Mouse (Mus musculus): ENCODE results near the gene Capza1.
A peak's percentile ranks its signal among the peaks of the same experiment; 100 is the strongest.
"Not testable (repeated sequence)": the region's sequence is repeated elsewhere in the genome, so short reads cannot be mapped to it uniquely, and the experiment has no call there.

Gene Capza1

DNA sequence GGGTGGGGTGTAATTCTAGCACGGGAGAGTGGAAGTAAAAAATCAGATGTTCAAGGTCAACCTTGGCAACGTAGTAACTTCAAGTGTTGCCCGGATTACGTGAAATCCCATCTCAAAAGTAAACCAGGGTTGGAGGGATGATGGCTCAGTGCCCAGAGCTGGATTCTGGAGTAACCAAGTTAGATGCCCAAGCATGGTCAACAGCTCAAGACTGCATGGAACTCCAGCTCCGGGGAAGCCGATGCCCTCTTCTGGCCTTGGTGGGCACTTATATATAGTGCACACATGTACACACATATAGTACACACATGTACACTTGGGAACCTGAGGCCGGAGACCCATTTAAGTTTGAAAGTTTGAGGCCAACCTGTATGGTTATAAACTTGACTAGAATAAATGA is 48.2 kb downstream of the Capza1 start:
- DNase-seq = peak; percentile 23

- no peak for DNase-seq
These were observed 49.0 kb downstream of the Capza1 start for GRCm38 (mm10) chr3:104815346-104815745.

- no peak for DNase-seq
These were observed 49.6 kb downstream of the Capza1 start for GRCm38 (mm10) chr3:104814746-104815145.

DNA sequence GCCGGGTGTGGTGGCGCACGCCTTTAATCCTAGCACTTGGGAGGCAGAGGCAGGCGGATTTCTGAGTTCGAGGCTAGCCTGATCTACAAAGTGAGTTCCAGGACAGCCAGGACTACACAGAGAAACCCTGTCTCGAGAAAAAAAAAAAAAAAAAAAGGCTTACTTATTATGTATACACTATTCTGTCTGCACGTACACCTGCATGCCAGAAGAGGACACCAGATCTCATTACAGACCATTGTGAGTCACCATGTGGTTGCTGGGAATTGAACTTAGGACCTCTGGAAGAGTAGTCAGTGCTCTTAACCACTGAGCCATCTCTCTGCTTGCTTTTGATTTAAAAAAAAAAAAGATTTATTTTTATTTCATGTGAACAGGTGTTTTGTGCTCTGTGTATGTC is 51.1 kb downstream of the Capza1 start:
- DNase-seq = not testable (repeated sequence)

DNA sequence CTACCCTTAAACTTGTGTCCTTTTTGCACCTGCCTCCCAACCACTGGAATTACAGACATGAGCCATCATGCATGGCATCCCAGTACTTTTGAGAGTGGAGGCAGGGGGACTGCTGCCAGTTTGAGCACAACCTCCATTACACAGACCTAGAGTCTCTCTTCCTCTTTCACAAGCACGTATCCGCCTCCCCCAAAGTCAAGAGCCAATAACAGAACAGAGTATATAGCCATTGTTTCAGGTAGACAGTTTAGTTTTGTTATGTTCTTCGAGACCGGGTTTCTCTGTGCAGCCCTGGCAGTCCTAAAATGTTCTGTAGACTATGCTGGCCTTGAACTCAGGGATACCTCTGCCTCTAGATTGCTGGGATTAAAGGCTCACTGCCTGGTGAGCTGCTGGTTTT is 52.1 kb downstream of the Capza1 start:
- DNase-seq = no peak

GRCm38 (mm10) chr3:104811752-104812151 is 52.6 kb downstream of the Capza1 start:
- DNase-seq = no peak

DNA sequence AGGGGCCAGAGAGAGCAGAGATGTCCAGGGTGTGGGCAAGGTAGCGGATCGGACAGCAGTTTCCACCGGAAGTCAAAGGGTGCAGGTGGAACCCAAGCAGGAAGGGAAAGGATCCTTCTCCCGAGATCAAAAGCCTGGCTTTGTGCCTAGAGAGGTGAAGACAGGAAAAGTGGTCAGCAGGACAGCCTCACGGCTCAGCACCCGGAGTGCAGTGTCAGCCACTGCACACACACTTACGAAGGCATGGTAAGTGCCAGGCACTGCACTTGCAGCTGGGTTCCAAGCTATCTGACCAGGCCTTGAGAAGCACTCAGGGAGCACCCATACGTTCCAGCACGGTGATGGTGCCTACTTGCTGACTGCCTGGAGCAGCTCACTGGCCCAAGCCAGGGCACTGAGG is 58.8 kb downstream of the Capza1 start:
- DNase-seq = peak; percentile 33

DNA sequence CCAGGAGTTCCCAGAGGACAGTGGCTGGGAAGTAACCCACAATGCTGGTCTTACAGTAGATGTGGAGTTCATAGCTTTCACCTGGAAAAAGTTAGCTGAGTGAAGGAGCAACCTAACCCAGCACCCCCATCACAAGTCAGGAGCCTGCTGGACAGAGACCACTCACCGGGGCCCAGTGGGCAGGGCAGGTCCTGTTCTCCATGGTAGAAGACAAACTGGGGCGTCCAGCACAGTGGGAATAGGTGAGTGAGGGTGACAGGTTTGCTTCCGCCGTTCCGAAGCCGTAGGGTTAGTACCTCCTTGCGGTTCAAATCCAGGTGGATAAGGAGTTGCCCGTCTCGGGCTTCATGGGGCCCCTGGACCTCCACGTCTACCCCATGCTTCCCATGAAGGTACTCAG is 60.0 kb downstream of the Capza1 start:
- no peak for DNase-seq

DNA sequence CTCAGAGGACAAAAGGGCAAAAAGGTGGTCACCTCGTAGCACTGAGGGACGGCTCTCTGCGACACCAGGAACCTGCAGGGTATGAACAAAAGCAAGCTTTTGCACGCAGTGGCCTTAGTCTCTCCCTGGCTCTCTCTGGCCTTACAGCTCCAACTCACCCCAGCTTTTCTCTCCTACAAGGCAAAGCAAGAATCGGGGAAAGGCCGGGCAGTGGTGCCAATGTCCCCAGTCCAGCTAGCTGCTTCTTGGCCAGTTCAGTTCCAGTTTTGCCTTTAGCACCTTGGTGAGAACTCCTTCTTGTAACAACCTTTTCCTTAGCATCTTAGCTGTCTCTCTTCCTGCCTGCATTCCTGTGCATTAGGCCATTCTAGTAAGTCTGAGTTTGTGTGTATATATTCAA is 62.8 kb downstream of the Capza1 start:
- DNase-seq = no peak

DNA sequence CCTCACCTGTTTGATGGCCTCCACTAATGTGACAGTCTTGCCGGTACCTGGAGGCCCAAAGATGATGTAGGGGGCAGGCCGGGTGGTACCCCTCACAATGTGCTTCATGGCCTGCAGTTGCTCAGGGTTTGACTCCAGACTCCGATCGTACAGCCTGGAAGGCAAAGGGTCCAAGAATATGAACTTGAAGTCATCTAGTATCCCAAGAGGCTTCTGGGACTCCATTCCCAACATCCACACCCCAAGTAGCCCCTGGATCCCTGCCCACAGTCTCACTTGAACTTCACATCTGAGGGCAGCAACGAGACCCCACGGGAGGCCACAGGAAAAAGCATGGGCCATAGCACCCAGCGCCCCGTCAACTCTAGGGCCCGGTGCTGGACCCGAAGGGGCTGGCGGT is 63.6 kb downstream of the Capza1 start:
- no peak for DNase-seq

GRCm38 (mm10) chr3:104796430-104797082 is 67.7 kb downstream of the Capza1 start:
- peak; percentile 73 for DNase-seq

GRCm38 (mm10) chr3:104795661-104796340 is 68.5 kb downstream of the Capza1 start:
- no peak for DNase-seq

- peak; percentile 34 for DNase-seq
These were observed 69.3 kb downstream of the Capza1 start for GRCm38 (mm10) chr3:104794953-104795470.

DNA sequence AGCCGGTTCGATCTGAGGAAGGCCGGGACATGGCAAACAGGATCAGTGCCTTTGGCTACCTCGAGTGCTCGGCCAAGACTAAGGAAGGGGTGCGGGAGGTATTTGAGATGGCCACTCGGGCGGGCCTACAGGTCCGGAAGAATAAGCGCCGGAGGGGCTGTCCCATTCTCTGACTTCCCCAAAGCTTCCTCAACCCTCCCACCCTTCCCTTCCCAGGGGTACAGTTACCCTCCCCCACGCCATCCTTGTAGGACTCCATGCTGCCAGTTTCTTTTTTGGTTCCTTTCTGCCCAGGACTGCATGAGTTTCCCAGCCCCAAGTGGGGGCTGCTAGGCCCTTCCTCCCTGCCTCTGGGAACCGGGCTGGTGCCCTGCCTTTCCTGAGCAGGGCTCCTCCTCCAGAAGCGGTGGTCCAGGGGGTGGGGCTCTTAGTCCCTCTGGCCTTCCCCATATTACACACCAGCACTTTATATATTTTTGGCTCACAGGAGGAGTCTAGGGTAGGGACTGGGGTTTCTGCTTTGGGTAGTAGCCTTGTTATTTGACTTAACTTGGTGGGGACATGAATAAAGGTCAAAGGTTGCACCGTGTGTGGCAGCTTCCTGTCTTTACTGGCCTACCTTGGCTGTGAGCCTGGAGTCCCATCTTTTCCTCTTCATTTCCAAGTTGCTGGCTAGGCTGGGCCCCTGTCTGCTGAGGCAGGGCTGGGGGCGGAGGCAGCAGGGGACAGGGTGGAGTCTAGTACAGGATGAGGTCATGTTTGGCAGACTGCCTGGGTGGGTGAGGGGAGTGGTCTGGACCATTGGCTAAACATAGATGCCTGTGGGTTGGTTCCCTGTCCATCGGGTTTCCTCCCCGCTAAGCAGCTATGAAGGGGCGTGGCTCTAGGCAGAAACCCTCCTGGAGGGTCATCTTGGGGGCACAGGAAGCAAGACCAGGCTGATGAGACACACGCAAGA is 70.2 kb downstream of the Capza1 start:
- peak; percentile 99 for DNase-seq

GRCm38 (mm10) chr3:104792360-104793270 is 71.7 kb downstream of the Capza1 start:
- DNase-seq = no peak

DNA sequence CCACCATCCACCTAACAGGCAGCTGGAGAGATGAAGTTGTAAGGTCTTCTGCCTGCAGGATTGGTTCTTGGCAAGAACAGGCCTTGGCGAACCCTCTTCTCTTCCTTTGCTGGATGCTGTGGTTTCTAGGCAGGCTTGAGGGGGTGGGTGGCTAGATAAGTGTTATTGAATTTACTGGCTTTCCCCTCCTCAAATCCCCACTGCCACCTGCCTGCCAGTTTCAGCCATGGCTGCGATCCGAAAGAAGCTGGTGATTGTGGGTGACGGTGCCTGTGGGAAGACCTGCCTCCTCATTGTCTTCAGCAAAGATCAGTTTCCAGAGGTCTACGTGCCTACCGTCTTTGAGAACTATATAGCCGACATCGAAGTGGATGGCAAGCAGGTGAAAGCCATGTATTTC is 72.6 kb downstream of the Capza1 start:
- DNase-seq = no peak

- DNase-seq = peak; percentile 31
These were observed 73.3 kb downstream of the Capza1 start for GRCm38 (mm10) chr3:104791017-104791416.

DNA sequence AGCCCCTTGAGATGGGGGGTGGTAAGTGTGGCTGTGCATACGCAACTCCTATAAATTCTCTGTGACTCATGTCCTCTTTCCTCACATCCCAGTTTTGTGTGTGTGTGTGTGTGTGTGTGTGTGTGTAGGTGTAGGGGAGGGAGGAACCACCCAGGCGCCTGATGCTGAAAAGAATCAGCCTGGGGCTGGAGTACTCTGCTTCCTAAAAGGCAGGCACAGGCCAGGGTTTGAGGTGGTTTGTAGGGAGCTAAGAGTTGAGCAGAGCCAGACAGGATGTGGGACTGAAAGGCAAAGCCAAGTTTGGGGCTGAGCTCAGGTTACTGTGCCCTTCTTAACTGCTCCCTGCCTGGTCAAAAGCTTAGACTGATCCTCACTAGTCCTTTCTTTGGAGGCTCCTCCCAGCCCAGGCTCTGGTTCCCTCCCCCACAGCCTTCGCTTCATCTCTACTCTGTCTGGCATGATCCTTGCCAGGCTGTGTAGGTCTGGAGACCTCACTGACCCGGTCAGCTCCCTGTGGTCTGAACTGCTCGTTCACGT is 73.8 kb downstream of the Capza1 start:
- peak; percentile 62 for DNase-seq

GRCm38 (mm10) chr3:104789822-104790221 is 74.5 kb downstream of the Capza1 start:
- peak; percentile 62 for DNase-seq

DNA sequence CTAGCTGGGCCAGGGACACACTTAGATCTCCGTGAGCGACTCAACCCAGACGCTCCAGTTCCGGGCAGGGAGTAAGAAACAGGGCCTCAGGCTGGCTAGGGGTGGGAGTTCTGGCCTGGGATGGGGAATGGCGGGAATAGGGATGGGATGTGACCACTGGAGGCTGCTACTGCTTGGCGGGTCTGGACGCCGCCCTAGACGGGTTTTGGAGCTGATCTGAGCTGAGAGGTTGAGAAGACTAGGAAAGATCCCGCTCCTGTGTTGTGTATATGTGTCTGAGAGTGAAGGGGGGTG is 75.0 kb downstream of the Capza1 start:
- peak; percentile 59 for DNase-seq

DNA sequence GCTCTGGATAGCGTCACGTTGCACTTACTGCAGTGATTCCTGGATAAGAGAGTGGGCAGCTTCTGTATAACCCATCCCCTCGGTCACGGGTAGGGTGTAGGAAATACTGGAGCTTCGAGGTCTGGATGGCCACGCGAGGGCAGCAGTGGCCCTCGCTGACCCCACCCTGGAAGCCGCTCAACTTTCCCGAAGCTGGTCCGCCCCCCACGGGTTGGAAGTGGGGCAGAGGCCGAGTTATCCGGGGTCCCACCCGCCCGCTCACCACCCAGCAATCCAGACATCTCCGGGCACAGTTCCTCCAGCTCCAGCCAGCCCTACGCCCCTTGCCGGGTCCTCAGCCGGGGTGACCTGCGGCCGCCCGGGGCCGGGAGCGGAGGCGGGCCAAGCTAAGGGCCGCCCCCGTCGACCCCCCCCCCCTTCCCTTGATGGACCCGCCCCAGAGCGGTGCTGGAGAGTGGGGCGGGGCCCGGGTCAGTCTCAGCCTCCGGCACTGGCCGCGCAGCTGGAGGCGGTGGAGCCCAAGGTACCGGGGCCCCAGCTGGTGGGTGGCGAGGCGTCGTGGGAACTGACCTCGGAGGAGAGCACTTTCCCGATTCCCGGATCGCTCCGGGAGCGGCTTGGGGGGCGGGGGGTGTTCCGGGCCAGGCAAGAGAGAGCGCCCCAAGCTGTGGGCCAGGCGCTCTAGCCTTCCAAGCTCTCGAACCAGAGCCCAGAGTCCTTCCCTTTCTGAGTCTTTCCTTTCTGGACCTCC is 75.6 kb downstream of the Capza1 start:
- peak; percentile 92 for DNase-seq
